Comparison of ENCODE assay signal across 8 mouse cellular contexts in genomic region chr14:122957941-122958340, GRCm38 (mm10). TPM values are rescaled to one million over a fixed set of nuclear protein-coding genes. Genes with fewer than 3 reads are reported as not detected.
DNase-seq lines count a peak whose midpoint lies in the region; ATAC-seq and TF ChIP-seq lines count a peak whose summit lies in the region.
"Had no signal": no experiment of that assay in that cellular context is flagged by ENCODE, and none has a peak within 500 bp of the region (broad histone marks: within the 10 kb centered on the region; RNA-seq: fewer than 3 reads in every experiment).

No protein-coding gene starts in this region.

- peaks cover 7% of the 10 kb centered on the region; the same call in 1 of the 2 replicates for H3K36me3 ChIP-seq in intestine, embryonic 15.5 days

- no peaks in the 10 kb centered on the region for H3K4me1 ChIP-seq in intestine, embryonic 15.5 days (replicated peaks)

- TF ChIP-seq POLR2A in brain, embryonic 14.5 days (IDR thresholded peaks at IDR 0.05; ENCODE audit: borderline replicate concordance, extremely low read depth, insufficient read depth, insufficient read length, poor library complexity, severe bottlenecking) = no peak

- H3K9ac ChIP-seq in intestine, embryonic 15.5 days = no peak overlapping the region

- WGBS in intestine, embryonic 15.5 days = 91% methylated on average over 8 of the region's 8 CpGs

- TF ChIP-seq CTCF in brain, embryonic 14.5 days (IDR thresholded peaks at IDR 0.05; ENCODE audit: borderline replicate concordance, extremely low read depth, insufficient read depth, insufficient read length) = no peak

- H3K27me3 ChIP-seq in intestine, embryonic 15.5 days (replicated peaks) = no peaks in the 10 kb centered on the region

- H3K9me3 ChIP-seq in intestine, embryonic 15.5 days = no peaks in the 10 kb centered on the region

- H3K4me3 ChIP-seq in intestine, embryonic 15.5 days (replicated peaks) = no peak overlapping the region

- DNase-seq in brain, embryonic 14.5 days (ENCODE audit: low read depth) = peak; percentile 98
- DNase-seq in cerebellum, adult 8-10 months = peak; percentile 96
- peak; percentile 11 to 19 for DNase-seq in gastrocnemius, postnatal 36 days
- DNase-seq in left cerebral cortex, postnatal 4 days = peak; percentile 95
- DNase-seq in lung, postnatal 14 days = no peak
- no peak for DNase-seq in adrenal gland, adult 8-10 months

- no peak overlapping the region for H3K27ac ChIP-seq in intestine, embryonic 15.5 days
- H3K27ac ChIP-seq: macrophage had no signal

- no peak for ATAC-seq in intestine, embryonic 15.5 days

- intact Hi-C loops in gastrocnemius, postnatal 36 days (cut with DNase I) = loop anchor here (10.0 kb wide), 1 partner anchor 357 kb away; no protein-coding TSS in a partner anchor
- intact Hi-C loops in left cerebral cortex, postnatal 4 days (cut with DNase I) = loop anchor here (10.0 kb wide), 1 partner anchor 277 kb away; no protein-coding TSS in a partner anchor

- no peak overlapping the region for H3K4me2 ChIP-seq in intestine, embryonic 15.5 days (replicated peaks)

RNA-seq across cellular contexts. Expression of gene Tmtc4, which starts 25.9 kb away (rescaled TPM):
- 32.0 and 40.0 TPM in 2 replicates for polyA plus RNA-seq in brain, embryonic 14.5 days (2012; rRNA removed)
- total RNA-seq in gastrocnemius, postnatal 36 days (2021) = 1 to 10 TPM; 3.0 to 4.0 TPM
- 10 to 100 TPM; 75.4 to 82.8 TPM for total RNA-seq in left cerebral cortex, postnatal 4 days (2021)
- total RNA-seq in adrenal gland, adult 8-10 months (2022) = 10 to 100 TPM; 16.6 to 24.2 (median 18.6) TPM
- polyA plus RNA-seq in intestine, embryonic 15.5 days (2015; fragmentation: Nextera tagmentation; extraction: Ambion mirVana) = 20.9 and 23.6 TPM in 2 replicates

RNA-seq across cellular contexts. Expression of gene Ggact, which starts 44.4 kb away (rescaled TPM):
- 6.1 and 8.4 TPM in 2 replicates for polyA plus RNA-seq in brain, embryonic 14.5 days (2012; rRNA removed)
- total RNA-seq in gastrocnemius, postnatal 36 days (2021) = 10 to 100 TPM; 12.8 to 14.7 TPM
- total RNA-seq in left cerebral cortex, postnatal 4 days (2021) = 10 to 100 TPM; 11.4 to 11.5 TPM
- 10 to 100 TPM; 54.0 to 62.7 (median 56.5) TPM for total RNA-seq in adrenal gland, adult 8-10 months (2022)
- polyA plus RNA-seq in intestine, embryonic 15.5 days (2015; fragmentation: Nextera tagmentation; extraction: Ambion mirVana) = 45.1 and 50.3 TPM in 2 replicates

Comparison
In these comparisons a context has a peak if more than half of its experiments do, and no peak if none do; other contexts are left out.
1. DNase-seq: peak in brain, embryonic 14.5 days (single experiment), cerebellum, adult 8-10 months (single experiment), gastrocnemius, postnatal 36 days (2 of 2) and left cerebral cortex, postnatal 4 days (single experiment); none in lung, postnatal 14 days (single experiment) and adrenal gland, adult 8-10 months (single experiment).